Mouse (Mus musculus) liver, adult 2 months (tissue): ENCODE measurements around the gene Ubald1.

ENCODE experiments used
- CTCF ChIP-seq: fragments of 200-500 bp; IDR thresholded peaks from 2 replicates; pipeline ENCODE4 v1.5.1; 2011; ENCODE audit warnings: low read depth, low read length, control low read depth
- POLR2A ChIP-seq: fragments of 200-500 bp; IDR thresholded peaks from 2 replicates; pipeline ENCODE4 v1.6.1; 2011; ENCODE audit warnings: low read length, control low read depth; ENCODE audit not compliant: insufficient read depth; ENCODE audit errors: extremely low read depth

DNA sequence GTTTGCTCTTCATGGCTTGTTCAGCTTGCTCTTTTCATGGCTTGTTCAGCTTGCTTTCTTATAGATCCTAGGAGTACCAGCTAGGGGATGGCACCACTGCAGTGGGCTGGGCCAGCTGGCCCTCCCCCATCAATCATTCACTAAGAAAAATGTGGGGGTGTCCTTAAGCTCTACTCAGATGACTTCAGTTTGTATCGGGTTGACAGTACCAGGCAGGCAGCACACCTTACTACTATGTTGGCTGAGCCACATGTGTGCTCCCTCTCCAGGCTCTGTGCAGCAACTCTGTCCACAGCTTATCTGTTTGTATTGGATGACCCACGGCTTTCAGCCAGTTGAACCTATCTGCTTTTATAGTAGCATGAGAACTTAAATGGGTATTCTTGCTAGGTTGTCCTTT is 48.4 kb upstream of the Ubald1 start:
- TF ChIP-seq CTCF (no peak), POLR2A (no peak)
